Mouse (Mus musculus): ENCODE measurements around the gene Uhrf1bp1l. TPM values are rescaled to one million over a fixed set of nuclear protein-coding genes. Genes with fewer than 3 reads are reported as not detected.

Gene Uhrf1bp1l
- total RNA-seq, 2 experiments from 2014 or later = 38.4 to 65.2 TPM

DNA sequence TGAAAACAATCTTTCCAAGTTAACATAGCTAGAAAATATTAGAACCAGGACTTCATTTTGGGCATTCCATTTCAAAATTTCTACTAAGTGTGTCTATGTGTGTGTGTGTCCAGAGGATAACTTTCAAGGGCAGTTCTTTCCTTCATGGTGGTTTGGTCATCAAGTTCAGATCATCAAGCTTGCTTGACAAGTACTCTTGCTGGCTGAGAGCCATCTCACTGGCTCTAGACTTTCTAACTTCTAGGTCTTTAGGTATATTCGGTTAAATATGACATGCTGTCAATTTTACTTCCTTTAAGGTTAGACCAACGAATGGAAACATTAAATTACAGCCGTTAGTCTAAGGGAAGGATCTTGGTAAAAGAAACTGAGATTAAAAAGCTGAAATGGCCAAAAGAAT lies 450 bp upstream of the Uhrf1bp1l start:
- ATAC-seq (ENCODE audit: poor library complexity, severe bottlenecking) = no peak

DNA sequence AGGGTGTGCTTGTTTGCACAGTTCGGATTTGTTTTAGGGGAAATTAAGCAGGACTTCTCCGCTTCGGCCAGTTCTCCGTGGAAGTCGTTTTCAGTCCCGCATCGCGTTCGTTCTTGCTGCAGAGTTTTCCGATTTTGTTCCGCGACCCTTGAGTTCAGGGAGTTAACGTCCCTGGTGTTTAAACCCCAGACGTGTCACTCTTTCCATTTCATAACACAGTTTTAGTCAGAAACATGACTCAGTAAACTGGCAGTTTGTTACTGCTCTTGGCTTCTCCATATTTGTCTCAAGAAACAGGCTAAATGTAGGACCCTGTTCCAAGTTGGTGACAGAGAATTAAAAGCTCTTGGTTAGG lies 852 bp downstream of the Uhrf1bp1l start:
- ATAC-seq (ENCODE audit: poor library complexity, severe bottlenecking) = peak; percentile 41

DNA sequence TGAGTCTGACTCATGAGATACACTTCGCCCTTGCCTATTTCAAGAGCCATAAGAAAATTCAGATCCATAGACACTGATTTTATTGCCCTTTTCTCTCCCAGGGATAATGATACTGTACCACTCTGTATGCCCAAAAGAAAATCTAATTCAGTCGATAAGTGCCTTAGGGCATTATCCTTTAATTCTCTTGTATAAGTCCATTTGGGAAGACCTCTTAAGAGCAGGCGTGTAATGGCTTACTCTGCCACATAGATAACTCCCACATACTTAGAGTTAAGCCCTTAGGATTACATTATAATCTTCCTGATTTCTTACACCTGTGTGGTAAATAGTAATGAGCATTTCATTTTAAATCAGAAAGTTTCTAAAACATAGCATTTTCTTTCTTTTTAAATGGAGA lies 1.8 kb downstream of the Uhrf1bp1l start:
- ATAC-seq (ENCODE audit: poor library complexity, severe bottlenecking) = no peak

DNA sequence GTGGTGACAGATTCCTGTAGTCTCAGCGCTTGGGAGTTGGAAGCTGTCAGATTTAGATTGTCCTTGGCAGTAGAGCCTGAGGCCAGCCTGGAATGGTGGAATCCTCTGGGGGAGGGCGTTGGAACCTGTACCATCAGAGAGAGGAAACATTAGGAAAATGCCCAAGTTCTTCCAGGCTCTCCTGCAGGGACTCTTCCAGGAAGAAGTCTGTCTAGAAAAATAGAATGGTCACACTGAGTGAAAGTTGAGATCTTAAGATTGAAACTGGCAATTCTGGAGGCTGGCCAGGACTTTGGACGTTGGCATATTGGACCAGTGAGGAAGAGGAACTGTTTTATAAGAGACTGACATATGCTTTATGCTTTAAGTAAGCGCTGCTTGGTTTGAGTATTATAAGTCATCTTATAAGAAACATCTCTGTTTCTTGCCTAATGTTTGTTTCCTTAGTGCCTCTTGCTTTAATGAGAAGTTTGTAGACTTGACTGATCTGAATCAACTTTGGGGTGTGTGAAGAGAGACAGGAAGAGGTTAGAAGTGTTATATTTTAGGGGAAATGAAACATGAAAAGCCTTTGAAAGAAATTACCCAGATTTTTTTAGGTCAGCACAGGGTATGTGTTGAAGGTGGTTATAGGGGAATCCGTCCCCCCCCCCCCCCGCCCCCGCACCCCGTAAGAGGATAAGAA lies 2.6 kb downstream of the Uhrf1bp1l start:
- peak; percentile 23 for ATAC-seq (ENCODE audit: poor library complexity, severe bottlenecking)

DNA sequence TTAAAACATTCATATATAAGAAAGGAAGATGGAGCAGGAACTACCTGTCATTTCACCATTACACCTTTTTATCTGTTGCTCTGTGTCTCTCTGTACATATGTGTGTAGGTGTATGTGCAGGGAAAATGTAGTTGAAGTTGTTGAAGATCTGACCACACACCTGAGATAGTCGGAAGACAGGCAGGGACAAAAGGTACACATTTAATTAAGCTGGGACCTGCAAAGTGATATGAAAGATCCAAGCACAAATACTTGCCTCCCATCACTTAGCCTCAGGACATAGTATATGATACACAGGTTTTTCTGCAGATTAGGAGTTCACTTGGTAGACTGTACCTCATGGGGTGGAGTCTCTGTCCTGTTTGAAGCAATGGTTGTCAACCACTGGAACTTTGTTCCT lies 3.1 kb downstream of the Uhrf1bp1l start:
- no peak for ATAC-seq (ENCODE audit: poor library complexity, severe bottlenecking)

DNA sequence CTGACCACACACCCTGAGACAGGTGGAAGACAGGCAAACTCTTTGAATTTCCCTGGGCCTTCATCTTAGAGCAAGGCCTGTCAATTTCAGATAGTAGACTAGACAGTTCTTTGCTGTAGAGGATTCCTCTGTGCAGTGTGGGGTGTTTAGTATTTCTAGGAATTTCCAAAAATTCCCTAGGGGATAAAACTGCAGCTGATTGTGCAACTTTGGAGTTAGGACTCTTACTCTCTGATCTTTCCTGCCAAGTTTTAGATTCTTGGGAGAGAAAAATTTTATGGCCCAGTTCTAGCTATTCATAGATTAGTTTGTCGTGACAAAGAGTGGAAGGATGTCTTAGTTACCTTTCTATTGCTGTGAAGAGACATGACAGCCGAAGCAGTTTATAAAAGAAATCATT lies 3.8 kb downstream of the Uhrf1bp1l start:
- no peak for ATAC-seq (ENCODE audit: poor library complexity, severe bottlenecking)

DNA sequence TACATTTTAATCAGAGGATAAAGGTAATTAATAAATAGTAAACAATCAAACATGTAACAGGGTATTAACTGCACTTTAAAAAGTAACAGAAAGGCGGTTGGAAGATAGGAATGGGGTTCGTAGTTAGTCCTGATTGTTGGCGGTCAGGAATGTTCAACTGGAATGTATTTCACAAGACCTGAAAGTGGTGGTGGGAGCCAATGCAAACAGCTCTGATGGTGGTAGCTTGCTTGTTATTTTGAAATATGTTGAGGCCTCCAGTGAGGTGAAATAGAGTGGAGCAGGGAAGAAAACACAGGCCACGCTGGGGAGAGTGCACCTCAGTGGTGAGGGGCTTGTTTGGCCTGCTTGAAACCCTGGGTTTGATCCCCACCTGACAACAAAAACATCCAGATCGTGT lies 6.3 kb downstream of the Uhrf1bp1l start:
- no peak for ATAC-seq (ENCODE audit: poor library complexity, severe bottlenecking)

DNA sequence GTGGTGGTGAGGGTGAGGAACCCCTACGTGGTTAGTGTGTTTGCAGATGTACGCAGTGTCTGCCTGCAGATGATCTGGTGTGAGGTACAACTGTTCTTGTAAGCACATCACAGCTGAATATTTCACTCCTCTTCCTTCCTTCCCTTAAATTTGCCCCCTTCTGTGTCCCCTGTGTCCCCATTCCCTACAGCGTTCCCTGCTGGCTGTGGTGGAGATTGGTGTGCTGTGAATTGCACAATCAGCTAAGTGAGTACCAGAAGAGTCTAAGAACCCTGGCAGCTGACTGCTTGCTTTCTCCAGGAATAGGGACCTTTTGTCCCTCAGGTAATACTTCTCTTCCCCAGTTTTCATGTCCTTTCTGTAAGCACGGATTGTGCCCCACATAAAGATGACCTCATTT lies 10.4 kb downstream of the Uhrf1bp1l start:
- peak; percentile 54 for ATAC-seq (ENCODE audit: poor library complexity, severe bottlenecking)

DNA sequence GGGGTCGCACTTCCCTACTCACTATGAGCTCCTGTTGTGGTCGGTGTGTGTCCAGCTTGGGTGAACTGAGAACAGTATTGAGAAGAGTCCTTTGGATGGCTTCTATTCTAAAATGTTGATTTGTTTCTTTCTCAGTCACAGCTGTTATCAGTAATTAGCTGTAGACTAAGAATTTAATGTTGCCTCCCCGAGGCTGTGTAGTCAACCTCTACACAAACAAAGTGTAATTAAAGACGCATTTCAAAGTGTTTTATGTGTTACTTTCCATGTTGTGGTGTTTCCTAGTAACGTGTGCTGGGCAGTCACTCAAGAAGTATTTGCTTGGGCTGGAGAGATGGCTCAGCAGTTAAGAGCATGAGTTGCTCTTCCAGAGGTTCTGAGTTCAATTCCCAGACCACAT lies 16.0 kb downstream of the Uhrf1bp1l start:
- ATAC-seq (ENCODE audit: poor library complexity, severe bottlenecking) = no peak

DNA sequence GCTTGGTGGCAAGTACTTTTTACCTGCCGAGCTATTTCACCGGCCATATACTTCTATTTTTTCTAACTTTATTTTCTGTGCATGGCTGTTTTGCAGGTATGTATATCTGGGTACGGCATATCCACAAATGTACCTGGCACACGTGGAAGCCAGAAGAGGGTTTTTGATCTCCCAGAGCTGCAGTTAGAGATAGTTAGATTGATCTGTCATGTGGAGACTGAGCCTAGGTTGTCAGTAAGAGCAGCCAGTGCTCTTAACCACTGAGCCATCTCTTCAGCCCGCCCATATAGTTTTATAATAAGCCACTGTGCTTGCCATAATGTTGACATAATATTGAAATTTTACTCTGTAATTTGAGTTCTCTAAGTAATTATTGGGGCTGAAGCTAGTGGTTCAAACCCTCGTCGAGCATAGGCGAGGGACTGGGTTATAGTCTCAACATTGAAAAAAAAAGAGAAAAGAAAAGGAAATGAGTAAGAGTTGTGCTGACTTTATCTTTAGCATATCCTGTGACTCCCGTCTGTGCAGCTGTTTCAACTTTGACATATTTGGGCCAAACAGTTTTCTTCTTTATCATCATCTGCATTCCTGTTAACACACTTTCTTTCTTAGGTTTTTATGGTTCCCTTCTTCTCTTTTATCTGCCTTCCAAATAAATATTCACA lies 19.8 kb downstream of the Uhrf1bp1l start:
- no peak for ATAC-seq (ENCODE audit: poor library complexity, severe bottlenecking)

DNA sequence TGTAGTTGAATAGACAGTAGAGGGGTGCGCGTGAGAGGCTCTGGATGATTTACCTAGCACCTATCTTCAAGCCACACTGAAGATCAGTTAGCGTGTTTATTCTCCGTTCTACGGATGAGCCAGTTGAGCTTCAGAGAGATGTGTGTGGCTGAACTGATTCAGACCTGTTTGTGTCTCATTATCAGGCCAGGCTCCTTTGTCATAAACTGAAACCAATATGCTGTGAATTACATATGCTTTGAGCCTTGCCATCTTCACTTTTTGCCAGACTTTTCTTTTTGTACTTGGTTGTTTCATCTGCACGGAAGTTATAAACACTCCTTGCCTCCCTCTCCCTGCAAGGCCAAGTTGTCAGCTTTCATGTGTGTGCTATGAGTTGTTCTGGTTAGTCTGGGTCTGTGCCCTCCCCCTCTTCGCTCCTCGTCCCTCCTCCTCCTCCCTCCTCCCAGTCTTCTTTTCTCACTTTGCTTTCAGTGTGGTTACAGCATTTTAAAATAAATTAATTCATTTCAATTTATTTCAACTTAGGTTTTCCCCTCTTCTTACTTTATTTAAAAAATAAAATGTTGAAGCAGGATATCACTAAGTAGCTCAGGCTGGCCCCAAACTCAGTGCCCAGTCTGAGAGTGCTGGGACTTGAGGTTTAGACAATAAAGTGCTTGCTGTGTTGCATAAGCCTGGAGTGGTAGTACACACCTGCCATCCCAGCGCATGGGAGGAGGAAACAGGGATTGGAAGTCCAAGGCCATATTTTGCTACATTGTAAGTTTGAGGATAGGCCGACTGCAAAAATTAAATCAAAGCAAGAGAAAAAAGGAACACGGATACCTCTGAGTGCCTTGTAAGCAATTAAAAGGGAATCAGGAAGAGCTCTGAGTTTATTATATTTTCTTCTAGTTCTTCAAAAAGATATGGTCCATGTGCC lies 21.3 kb downstream of the Uhrf1bp1l start:
- ATAC-seq (ENCODE audit: poor library complexity, severe bottlenecking) = no peak

DNA sequence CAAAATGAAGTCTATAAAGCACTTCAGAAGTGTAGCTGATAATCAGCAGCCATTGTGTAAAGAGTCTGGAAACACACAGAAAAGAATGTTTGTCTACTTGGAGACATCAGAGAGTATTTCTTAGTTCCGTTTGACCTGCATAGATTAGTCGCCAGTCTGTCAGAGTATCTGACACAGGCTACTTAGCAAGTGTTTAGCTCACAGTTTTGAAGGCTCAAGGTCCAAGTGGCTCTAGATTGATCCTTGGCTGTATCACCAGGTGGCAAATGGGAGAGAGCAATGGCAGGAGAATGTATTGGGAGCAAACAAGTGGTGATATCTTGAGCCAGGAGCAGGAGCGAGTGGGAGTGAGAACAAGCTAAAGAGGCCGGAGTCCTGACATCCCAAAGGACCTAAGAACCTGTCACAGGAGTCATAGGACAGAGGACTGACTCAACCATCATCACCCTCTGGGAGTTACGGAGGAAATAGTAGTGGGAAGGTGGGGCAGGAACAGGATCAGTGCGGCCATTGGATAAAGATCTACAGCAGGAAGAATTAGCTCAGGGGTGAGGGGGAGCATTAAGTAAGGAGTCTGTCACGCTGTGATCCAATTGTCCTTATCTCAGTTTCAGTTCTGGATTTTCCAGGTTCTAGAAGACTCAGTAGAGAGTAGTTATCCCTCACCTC lies 23.7 kb downstream of the Uhrf1bp1l start:
- ATAC-seq (ENCODE audit: poor library complexity, severe bottlenecking) = no peak

DNA sequence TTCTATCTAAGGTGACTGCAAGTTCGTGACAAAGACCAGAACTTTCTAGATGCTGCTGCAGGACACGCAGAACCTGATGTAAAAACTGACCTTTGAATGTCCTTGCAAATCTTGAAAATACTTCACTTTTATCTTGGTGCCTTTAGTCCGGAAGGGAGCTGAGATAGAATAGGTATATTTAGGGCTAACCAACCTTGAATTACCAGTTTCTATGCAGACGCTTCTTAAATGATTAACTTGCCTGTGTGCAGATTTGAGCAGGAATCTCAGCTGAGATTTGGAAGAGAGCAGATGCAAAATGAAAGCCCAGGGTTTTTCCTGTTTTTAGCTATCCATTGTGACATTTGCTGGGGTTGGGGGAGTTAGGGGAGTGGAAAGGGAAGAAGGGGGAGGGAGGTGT lies 24.3 kb downstream of the Uhrf1bp1l start:
- ATAC-seq (ENCODE audit: poor library complexity, severe bottlenecking) = no peak

DNA sequence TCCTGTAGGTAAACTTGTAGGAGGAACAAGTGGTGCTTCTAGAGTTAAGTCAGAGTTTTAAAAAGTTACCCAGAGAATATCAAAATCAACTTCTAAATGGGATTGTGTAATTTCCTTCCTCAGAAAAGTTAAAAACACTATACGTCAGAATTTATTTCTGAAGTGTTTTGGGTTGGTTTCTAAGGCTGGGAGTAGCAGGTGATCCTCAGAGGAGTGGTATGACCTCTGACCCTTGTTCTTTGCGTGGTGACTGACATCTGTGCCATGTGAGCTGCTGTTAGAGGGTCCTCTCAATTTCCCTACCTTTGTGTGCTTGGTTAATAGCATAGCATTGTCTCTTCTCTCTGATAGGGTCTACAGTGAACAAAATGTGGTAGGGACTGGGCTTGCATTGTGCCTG lies 27.1 kb downstream of the Uhrf1bp1l start:
- ATAC-seq (ENCODE audit: poor library complexity, severe bottlenecking) = no peak

DNA sequence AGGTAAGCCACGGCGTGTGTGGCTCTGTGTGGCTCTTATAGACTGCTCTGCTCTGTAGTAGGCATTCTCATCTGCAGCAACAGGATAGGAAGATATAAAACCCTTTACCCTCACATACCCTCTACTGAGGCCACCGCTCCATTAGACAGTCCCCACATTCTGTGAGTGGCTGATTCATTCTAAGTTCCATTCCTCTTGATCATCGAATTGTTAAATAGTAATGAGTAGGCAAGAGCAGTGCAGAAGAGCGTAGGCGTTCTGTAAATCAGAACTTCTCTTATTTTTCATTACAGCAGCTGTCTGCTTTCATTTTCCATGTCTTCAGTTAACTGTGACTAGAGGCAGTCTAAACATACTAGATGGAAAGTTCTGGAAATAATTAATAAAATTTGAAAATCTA lies 31.2 kb downstream of the Uhrf1bp1l start:
- no peak for ATAC-seq (ENCODE audit: poor library complexity, severe bottlenecking)

DNA sequence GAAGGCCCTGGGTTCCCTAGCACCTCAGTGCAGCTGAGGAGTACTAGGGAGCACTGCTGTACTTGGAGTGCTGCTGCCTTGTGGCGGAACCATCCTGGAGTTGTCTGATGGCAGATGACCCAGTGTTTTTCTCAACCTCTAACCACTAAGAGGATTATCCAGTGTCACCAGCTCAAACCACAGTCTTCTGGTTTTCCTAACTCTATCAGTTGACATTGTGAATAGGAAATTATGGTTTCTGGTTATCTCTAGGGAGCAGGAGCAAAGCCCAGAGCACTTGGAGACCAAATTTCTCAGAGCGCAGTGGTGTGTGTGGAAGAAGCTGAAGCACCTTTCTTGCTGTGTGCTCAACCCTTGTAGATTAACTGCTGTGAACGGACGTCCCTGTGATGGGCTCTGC lies 47.1 kb downstream of the Uhrf1bp1l start:
- ATAC-seq (ENCODE audit: poor library complexity, severe bottlenecking) = no peak

DNA sequence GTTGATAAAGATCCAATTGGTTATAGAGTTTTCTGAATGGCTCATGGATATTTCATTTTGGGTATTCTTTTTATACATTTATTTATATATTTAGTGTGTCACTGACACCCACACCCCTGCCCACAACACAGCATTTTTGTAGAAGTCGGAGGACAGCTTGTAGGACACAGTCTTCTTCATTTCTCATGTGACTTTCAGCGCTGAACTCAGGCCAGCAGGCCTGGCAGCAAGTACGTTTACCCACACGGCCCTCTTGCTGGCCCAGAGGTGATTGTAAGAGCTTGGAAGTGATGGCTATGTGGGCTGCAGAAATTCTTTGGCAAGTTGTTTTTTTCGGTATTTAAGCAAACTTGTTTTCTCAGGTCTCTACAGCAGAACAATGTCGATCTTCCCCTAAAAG lies 49.3 kb downstream of the Uhrf1bp1l start:
- ATAC-seq (ENCODE audit: poor library complexity, severe bottlenecking) = no peak

DNA sequence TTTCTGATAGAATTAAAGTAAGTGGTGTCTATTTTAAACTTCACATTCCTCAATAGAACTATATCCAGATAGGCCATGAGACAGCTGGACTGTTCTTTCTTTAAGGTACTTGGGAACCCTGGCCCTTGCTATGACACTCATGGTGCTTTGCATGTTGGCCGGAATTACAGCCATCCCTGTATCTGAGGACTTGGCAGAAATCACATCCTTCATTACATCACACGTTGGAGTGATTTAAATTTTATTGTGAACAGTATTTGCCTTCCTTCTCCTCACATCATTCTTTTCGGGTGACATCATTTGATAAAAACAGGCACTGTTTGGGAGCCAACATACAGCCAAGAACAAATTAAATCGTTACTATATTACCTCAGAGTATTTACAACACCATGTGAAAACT lies 74.4 kb downstream of the Uhrf1bp1l start:
- ATAC-seq (ENCODE audit: poor library complexity, severe bottlenecking) = no peak

DNA sequence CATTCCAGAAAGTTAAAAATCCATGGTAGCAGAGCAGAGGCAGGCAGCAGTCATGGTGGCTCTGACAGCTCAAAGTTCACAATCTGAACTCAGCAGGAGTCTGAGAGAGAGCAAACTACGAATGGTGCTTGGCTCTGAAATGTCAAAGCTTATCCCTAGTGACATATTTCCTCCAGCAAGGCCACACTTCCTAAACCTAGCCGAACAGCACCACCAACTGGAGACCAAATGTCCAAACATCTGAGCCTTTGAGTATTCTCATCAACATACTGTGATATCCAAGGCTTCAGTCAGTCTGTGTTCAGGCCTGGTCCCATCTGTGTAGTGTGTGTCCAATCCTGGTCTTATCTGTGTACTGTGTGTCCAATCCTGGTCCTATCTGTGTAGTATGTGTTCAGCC lies 79.1 kb downstream of the Uhrf1bp1l start:
- peak; percentile 82 for ATAC-seq (ENCODE audit: poor library complexity, severe bottlenecking)

DNA sequence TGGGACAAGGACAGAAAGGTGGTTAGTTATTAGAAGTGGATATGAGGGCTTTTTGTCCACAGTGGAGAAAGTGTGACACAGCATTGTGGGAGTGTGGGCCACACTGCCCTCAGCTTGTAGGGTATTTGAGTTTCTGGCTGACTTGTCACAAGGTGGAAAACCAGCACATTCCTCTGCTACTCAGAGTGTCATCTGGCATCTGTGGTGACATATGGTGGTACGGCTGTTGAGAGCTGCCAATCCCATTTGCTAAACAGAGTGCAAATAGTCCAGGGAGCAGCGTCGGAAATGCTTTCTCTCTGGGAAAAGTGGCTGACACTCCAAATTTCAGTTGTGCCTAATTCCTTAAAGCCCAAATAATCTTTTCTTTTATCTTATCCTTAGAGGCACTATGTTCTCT lies 82.1 kb downstream of the Uhrf1bp1l start:
- ATAC-seq (ENCODE audit: poor library complexity, severe bottlenecking) = no peak

DNA sequence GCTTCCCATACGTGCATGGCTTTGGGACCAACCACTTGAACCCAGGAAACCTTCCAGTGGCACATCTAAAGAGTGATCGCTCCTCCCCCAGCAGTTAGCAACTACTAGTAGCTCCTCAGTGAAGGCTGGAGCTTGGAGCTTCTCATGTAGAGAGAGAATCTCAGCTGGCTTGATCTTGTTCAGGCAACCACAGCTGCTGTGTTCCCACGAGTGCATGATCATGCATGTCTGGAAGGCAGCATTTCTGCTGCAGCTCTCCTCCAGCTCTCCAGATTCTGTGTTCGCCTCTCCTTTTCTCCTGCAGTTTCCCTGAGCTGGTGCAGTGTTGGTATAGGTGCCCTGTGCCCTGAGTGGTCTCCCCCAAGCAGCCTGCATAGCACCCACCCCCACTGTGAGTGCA lies 87.5 kb downstream of the Uhrf1bp1l start:
- no peak for ATAC-seq (ENCODE audit: poor library complexity, severe bottlenecking)

Data from megakaryocyte, adult 5-6 weeks (primary cell).